Mouse (Mus musculus) cerebellum, postnatal 14 days (tissue): ENCODE results near the gene Kyat1.
"Not testable (repeated sequence)": the region's sequence is repeated elsewhere in the genome, so short reads cannot be mapped to it uniquely, and the experiment has no call there.

ENCODE experiments used
- DNase-seq, 2 experiments: peaks; one replicate each; pipeline ENCODE4 v3.0.0; 2021; ENCODE audit warnings: mixed read lengths in 2 of 2

The Kyat1 gene

DNA sequence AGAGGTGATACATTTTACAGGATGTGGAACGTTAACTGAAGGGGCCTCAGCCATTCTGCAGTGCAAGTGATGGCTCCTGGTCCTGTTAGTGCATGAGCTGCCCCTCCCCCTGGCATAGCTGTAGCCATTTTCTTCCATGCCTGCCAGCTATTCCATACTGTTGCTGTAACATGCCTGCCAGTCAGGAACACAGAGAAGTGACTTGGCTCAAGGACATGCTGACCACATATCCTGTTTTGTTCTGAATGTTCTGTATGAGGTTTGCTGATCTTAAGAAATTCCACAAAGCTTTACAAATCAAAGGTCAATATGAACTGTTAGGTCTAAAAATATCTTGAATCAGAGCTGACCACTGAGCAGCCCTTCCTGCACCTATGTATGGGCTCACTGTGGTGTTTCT is 7.3 kb upstream of the Kyat1 start:
- no peak for DNase-seq

DNA sequence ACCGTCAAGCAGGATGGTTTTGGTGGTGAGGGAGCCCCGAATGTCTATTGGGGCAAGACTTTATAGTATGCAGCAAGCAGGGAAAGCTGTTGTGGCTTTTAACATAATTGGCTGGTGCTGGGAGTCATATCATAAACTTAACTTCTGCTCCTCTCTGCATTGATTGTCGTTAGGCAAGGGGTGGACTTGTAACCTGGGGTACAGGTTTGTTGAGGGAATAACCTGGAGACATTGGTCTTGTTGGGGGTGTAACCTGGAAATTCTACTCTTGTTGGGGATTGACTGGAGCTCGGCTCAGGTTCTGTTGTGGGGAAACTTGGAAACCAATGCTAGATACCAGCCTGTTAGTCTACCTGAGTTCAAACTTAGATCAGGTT is 6.5 kb upstream of the Kyat1 start:
- DNase-seq = no peak

DNA sequence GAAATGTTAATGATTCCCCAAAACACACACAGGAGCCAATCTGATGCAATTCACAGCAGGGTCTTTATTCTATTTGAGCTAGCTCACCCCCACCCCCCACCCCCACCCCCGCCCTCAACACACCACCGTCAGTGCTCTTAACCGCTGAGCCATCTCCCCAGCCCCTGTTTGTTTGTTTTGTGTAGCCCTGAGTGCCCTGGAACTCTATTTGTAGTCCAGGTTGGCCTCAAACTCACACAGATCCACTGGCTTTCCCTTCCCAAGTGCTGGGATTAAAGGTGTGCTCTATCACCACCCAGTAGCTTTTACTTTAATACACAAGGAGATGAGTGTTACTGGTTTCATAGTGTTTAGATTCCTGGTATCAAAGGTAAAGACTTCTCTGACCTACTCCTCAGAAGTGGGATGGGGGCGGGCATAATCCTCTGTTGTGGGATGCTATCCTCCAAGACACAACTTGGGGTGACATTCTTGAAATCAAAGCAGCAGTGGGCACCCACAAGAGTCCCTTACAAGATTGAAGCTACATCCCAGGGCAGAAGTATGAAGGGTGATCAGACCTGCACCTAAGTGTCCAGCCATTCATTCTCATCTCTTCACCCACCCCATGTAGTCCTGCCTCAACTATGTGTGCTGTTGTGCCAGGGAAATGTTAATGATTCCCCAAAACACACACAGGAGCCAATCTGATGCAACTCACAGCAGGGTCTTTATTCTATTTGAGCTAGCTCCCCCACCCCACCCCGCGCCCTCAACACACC is 5.9 kb upstream of the Kyat1 start:
- no peak for DNase-seq

DNA sequence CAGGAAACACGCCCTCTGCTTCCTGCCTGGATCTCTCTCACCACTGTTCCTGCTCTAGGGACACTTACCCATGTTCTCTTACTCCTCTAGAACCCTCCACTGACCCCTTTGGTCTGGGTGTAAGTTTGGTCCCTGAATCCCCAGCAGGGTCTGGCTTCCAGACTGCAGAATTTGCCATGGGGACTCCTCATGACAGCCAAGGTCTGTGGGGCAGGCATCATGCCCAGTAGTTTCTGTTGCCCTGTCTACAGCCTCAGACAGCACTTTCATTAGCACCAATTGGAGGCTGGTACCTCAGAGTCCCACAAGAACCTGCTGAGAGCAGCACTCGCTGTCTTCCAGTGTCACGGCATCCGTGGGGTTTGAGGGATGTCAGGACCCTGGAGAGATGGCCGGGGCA is 2.2 kb upstream of the Kyat1 start:
- no peak for DNase-seq

DNA sequence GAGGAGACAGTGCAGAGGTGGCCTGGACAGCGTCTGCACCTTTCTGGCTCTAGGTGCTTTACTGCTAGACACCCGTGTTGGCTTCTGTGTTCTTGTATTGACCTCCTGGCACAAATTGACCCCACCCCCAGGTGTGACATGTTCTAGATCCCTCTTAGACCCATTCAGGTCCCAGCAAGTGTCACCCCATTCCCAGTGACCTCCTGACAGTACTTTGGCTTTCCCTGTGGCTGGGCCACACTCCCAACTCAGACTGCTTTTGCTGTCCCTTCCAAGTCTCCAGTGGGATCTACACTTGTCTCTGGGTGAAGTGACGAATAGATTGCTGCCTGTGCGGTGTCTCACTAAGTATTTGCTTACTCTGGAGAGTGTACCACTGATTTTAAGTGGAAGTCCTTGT is 1.8 kb upstream of the Kyat1 start:
- DNase-seq = no peak

DNA sequence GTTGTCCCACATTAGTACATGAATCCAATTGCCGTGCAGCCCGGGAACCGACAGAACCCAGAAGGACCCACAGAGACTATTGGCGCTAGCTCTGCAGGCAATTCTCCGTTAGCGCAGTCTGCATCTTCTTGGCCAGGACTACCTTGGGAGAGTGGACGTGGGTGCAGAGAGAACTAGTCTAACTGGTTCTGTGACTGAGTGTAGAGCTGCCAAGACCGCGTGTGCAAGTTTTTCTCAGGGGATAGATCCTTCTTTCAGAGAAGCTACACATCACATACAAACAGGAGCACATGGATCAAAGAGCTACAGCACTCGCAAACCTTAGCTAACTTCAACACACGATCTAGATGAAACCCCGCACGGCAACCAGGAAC is 405 bp downstream of the Kyat1 start:
- DNase-seq = peak in 1 of 2 experiments; percentile 37

DNA sequence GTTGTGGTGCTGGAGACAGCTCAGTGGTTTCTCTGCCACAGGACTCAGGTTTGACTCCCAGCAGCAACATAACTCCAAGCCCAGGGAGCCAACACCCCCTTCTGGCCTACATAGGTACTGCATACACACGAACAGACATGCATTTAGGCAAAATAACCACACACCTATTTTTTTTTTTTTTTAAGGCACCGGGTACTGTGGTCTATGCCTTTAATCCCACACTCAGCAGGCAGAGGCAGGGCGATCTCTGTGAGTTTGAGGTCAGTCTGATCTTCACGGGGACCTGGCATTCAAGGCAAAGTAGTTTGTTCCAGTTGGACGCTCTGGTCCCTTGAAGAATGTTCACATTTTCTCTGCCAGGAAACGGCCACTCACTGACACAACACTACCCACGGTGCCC is 2.2 kb downstream of the Kyat1 start:
- peak; percentile 31 to 61 for DNase-seq

DNA sequence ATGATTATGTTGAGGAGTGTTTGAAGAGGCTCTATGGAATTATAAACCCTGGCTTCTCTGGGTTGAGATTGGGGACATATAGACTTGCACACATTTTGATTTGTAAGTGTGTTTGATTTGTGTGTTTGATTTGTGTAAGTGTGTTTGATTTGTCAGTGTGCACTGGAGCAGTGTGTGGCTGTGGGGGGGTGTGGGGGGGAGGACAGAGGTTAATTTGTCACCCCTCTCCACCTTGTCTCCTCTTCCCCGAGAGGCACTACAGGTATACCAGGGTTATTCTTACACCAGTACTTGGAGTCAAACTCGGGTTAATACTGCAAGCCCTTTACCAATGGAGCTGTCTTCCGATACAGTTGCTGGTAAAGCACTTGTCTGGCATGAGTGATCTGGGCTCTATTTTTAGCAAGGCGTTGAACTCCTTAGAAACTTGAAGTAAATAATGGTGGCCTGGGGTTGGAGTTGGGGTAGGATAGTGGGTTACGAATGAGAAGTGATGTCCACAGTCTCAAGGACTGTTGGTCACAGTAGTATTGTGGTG is 5.2 kb downstream of the Kyat1 start:
- DNase-seq = no peak

DNA sequence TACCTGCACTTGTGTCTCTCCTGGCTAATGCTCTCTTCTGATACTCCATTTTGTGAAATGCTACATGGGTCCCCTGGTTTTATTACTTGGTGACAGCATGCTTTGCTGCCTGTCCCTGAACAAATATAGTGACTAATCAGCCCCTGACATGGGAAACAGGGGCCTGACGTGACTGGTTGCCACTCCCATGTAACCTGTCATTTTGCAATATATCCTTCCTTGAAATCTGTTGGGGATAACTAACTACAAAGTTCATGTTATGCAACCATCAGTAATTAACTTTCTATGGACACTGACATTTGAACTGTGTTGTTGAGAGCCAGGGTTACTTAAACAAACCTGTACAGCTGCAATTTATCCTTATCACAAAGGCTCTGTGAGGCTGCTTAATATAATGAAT is 5.7 kb downstream of the Kyat1 start:
- DNase-seq = no peak

DNA sequence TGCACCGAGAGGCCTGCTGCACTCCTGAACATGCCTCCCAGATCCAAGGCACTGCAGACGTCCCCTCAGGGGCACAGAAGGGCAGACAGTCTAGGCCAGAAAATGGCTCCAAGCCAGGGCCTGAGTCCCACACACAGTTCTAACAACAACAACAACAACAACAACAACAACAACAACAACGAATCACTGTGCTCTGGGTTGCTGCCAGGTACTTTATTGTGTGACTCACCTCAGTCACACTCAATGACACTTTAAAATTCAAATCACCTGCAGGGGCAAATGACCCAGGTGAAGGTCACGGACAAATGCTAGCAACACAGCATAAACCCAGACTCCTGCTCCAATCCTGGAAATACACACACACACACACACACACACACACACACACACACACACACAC is 7.6 kb downstream of the Kyat1 start:
- no peak for DNase-seq

DNA sequence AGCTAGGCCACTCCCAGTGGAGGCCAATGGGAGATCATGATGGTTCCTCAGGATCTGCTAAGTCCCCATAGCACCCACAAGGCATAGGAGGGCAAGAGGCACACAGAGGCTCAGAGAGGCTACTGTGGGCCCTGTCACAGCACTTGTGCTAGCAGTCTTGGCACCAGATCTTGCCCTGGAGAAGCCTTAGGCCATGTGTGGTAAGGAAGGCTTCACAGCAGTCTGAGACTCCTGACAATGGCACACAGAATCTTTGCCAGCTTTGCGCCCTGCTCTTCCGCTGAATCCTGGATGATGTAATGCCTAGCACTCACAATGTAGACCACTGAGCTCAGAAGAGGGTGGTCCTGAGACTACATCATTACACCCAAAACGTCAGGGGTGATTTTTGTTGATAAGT is 11.0 kb downstream of the Kyat1 start:
- no peak for DNase-seq

DNA sequence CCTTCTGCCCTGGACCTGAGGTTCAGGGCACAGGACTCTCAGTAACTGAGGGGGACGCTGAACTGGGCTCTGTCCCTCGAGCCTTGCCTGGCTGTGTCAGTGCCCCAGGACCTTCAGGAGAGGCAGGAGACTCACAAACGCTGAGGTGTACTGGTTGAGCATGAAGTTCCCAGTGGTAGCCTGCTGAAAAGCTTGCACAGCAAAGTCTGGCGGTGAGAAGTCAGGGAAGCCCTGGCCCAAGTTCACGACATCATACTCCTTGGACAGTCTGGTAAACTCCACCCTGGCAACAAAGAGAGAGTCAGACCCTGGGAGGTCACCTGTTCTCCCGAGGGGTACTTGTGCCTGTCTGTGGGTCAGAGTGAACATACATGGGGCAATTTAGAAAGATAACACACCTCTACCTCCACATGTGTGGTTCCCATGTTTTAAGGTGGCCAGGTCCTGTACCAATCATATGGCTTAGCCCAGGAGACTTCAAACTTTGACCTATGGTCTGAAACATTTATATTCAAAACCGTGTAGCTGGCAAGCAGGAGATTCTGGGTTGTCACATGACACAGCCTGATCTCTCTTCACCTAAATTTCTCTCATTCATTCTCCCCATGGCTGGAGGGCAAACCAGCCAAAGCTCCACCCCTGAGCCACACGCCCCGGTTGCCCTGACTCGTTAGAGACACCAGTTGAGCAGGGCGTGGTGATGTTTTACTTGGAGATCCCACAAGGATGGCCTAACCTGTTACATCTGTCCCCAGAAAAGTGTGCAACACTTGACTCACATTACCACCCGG is 13.7 kb downstream of the Kyat1 start:
- no peak for DNase-seq

DNA sequence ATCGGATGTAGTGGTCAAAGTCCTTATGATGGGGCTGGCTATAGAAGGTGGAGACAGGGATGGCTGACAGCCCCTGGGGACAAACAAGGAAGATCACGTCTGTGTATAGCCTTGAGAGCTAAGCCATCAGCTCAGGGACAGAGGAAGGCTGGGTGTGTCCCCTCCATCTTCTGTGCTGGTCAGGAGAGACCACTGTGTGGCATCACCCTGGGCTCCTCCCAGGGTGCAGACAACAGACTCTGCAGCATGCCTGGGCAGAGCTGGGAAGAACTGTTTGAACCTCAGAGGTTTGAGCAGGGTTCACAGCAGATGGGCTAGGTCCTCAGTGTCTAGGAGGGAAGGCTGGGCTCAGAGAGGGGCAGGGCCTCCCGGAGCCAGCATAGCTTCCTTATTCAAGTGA is 20.0 kb downstream of the Kyat1 start:
- no peak for DNase-seq

DNA sequence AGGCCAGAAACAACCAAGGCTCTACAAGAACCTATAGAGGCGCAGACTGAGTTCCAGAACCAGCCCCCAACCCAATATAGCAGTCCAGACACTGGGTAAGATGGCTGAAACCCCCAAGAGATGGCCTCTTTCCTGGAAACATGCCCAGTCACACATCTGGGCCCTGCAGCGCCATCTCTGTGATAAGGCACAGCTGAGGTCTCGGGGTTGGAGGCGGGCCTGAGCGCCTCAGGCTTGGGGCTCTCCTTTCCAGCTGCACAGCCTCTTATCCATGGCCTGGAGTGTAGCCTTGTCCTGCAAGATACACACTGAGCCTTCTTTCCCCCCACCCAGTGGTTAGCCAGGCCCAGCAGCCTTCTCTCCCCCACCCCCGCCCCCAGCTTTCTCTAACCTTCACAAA is 20.4 kb downstream of the Kyat1 start:
- no peak for DNase-seq

DNA sequence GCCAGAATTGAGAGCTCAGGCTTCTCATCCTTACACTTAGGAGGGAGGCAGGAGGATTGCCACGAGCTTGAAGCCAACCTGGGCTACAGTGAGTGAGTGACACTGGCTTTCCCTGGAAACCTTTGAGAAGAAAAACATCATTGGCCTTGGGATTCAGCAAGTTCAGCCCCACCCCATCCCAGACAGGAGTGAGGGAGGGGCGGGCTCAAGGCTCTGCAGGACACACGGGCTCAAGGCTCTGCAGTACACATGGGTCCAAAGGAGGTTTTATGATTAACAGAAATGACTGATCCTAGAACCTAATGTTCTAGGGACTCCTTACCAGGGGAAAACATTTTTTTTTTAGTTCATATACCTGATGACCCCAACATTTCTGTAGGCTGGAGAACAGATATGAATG is 21.9 kb downstream of the Kyat1 start:
- DNase-seq = no peak

DNA sequence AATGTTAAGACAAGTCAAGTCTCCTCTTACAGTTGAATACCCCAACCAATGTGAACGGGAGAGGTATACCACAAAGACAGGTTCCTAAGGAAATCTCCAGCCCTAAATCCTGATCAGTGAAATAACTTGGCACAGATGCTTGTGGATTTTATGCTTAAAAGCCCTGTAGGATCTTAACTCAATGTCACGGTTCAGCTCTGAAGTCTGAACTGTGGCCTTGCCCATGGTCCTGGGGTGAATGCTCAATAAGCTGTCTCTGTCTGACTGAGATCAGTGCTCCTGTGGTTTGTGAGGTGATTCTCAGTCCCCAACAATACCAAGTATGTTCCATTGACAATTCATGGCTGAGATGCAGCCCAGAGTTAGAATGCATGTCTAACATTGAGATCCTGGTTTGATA is 23.2 kb downstream of the Kyat1 start:
- no peak for DNase-seq

DNA sequence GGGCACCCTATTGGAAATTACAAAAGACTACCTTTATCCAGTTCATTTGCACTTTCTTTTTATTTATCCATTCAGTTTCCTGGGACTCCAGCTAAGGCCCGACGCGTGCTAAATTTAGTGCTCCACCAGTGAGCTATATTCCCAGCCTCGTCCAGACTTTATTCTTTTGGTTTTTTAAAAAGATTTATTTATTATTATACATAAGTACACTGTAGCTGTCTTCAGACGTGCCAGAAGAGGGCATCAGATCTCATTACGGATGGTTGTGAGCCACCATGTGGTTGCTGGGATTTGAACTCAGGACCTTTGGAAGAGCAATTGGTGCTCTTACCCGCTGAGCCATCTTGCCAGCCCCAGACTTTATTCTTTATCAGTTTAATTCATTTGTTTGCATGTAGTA is 26.9 kb downstream of the Kyat1 start:
- DNase-seq = not testable (repeated sequence)

DNA sequence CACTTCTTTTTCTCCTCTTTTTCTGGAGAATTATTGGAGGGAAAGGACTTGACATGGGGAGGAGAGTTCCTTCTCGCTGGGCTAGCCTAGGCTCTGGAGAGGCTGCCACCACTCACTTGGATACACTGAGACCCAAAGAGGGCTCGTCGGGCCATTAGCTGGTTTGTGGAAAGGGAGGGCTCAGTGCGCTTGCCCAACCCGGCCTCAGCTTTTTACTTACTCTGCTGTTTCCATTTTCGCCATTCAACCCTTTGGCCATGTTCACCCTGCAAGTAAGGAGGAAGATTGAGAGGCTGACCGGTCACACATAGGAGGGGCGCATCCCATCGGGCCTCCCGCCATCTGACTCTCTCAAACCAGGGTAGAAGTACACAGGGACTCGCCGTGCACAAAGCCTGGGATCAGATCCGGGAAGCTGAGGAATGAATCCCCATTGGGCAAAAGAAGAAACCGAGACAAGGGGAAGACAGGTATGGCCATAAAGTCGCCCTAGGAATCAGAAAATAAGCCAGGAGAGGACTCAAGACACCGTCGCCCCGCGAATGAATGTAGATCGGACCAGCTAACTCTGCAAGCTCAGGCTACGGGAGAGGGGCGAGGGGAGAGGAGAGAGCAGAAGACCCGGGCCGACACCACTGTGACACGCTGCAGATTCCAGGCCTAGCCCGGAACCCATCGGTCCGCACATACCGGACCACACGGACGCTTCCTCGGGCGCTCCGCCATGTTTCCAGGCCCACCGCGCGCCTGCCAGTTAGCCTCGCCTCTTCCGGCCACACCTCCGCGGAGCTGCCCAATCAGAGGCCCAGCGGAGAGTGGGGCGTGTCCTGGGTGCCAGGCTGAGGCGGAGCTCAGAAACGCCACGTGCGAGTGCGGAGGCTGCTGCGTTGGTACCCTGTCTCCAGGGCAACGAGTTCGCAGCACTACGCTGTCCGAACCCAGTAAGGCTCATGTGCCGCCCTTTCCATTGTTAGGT is 27.7 kb downstream of the Kyat1 start, which contains the start of gene Spout1:
Gene Spout1 (minus strand): TSS at position 760 of the 976 bp plus-strand sequence.
- peak; percentile 97 to 99 for DNase-seq

DNA sequence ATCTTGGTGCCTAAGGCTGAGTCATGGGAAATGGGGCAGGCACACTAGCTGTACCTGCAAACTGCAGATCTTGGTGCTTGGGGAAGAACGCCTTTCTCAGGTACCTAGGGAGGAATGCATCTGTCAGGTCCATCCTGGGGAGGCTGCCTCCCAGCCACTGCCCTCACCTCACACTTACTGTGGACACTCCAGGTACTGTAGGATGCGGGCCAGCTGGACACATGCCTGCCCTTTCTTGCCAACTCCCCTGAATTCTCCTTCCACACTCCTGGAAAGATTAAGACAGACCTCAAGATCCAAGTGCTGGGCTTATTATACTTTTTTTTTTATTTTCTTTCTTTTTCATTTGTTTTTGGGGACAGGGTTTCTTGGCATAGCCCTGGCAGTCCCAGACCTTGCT is 29.1 kb downstream of the Kyat1 start:
- DNase-seq = peak; percentile 37 to 60

DNA sequence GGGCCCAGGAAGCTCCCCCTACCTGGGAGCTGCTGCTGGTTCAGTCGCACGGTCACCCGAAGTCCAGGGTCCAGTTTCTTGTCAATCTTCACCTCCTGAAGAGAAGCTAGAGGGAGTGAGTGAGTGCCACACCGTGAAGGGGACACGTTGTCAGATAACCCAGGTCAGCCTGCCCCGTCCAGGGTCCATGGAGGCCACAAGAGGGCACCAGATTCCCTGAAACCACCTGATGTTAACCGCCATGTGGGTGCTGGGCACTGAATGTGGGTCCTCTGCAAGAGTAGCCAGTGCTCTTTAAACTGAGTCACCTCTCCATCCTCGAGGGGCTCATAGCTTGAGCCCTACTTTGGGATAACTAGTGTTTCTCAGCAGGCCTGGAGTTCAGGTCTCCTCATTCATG is 29.8 kb downstream of the Kyat1 start:
- DNase-seq = peak in 1 of 2 experiments; percentile 38

DNA sequence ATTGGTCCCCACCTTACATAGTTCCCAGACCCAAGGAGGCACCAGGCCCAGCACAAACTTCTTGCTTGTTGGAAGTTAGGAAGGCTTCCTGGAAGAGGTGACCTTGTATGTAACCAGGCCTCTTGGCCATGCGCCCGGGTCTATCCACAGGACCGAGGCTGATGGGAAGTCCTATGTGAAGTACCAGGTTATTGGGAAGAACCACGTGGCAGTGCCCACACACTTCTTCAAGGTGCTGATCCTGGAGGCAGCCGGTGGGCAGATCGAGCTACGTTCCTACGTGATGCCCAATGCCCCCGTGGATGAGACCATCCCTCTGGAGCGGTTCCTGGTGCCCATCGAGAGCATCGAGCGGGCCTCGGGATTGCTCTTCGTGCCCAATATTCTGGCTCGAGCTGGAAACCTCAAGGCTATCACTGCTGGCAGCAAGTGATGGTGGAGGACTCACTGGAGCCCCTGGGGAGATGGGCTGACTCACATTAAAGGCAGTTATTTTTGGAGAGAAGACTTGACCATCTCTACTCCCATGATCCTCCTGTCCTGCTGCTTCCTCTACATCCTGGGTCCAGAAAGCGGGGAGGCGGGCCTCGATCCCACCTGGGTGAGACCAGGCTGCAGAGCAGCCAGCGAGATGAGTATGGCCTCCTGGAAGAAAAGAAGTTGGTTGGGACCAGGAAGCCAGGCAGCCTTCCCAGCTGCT is 32.0 kb downstream of the Kyat1 start:
- peak in 1 of 2 experiments; percentile 37 for DNase-seq

DNA sequence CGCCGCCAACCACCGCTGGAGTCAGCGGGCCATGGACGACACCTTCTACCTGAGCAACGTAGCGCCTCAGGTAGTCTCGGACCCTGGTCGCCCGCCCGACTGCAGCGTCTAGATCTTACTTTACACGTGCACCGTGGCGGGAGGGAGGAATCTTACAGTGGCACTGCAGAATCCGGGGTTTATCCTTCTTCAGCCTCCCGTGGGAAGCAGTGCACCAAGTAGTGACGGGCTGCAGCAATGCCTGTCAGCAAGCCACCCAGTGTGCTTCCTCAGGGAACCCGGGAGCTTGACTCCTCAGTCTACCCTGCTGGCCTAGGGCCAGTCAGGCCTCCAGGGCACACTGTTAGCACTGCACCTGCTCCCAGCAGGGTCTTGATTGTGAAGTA is 33.7 kb downstream of the Kyat1 start:
- DNase-seq = no peak
